Mouse (Mus musculus) E14TG2a.4 (cell line): Measurements from ENCODE around the gene B4galt2.

Experiments used
- CTCF ChIP-seq: conservative IDR thresholded peaks from 2 replicates; pipeline ENCODE4 v1.5.1; 2014; ENCODE audit warnings: low read length
- NANOG ChIP-seq: IDR thresholded peaks from 2 replicates; pipeline ENCODE4 v1.6.1; 2014; ENCODE audit warnings: borderline replicate concordance, low read length, mixed read lengths
- POU5F1 ChIP-seq: IDR thresholded peaks from 2 replicates; pipeline ENCODE4 v1.6.1; 2014; ENCODE audit warnings: low read length, borderline replicate concordance

DNA sequence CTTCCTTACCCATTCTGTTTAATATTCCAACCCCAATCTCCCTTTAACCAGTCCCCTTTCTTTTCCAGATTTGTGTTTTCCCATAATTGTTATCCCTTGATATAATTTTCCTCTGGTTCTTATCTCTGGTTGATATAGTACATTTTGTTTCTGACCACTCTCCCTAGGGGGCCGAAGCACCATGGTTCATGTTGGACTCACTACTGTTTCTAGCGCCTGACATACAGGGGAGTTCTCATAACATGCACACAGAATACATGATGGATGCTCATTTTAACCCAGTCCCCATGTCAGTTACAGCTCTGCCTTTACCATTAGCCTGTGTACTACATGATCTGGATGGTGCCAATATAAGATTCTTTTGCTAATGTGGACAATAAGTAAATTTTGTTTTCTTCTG is 4.6 kb upstream of the B4galt2 start:
- TF ChIP-seq CTCF: no peak
- TF ChIP-seq POU5F1: no peak
- TF ChIP-seq NANOG: no peak
